Mouse (Mus musculus): ENCODE measurements around the gene Mdh1. TPM values are rescaled to one million over a fixed set of nuclear protein-coding genes. Genes with fewer than 3 reads are reported as not detected.
"Not testable (repeated sequence)": the region's sequence is repeated elsewhere in the genome, so short reads cannot be mapped to it uniquely, and the experiment has no call there.

Gene Mdh1
- total RNA-seq, 2 experiments from 2014 or later: 559 to 653 TPM

DNA sequence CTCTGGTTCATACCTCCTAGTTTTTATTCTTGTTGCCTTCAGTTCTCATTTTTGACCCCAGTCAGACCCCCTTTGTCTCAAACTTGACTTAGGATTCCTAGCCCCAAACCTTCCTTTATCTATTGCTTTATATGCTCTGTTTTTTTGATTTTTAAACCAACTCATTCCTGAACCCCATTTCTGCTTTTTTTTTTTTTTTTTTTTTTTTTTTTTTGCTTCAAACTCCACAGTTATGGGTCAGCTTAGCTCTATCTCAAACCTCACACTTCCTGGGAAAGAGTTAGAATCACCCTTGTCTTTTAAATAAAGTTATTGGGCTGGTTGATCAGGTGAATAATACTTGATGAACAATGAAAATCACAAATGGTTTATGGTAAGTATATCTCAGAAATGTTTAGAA, 24.6 kb downstream of the Mdh1 start:
- intact Hi-C loops (cut with DNase I): no loop called here
- no peak for DNase-seq

DNA sequence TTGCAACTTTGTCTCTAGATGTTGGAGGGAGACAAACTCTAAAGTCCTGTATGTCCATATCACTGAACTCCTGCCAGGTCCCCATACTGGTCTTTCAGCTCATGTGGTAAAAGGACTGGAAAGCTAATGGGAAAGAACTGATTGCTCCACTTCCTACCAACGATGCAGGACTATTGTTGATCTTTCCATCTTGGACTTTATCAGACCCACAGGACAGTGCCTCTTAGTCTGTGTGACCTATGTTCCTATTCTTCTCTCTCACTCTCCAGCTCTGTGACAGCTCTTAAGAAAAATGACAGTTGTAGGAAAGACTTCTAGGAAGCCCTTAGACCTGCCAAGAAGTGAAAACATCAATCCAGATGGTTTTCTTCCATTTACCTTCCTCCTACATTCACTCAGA, 25.5 kb downstream of the Mdh1 start:
- intact Hi-C loops (cut with DNase I): no loop called here
- no peak for DNase-seq

DNA sequence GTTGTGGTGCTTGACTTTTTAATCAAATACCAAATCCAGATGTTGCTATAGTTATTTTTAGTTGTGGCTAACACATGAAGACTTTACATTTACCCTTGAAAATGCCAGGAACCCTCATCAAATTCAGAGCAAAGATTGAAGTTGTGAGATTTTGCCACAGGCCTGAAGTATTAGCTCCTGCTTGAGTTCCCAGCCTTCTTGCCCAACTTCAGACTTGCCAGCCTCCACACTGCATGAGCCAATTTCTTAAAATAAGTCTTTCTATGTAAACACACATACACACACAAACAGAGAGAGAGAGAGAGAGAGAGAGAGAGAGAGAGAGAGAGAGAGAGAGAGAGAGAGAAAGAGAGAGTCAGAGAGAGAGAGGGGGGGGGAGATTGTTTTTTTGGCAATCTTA, 26.2 kb downstream of the Mdh1 start:
- no peak for DNase-seq
- intact Hi-C loops (cut with DNase I): no loop called here

DNA sequence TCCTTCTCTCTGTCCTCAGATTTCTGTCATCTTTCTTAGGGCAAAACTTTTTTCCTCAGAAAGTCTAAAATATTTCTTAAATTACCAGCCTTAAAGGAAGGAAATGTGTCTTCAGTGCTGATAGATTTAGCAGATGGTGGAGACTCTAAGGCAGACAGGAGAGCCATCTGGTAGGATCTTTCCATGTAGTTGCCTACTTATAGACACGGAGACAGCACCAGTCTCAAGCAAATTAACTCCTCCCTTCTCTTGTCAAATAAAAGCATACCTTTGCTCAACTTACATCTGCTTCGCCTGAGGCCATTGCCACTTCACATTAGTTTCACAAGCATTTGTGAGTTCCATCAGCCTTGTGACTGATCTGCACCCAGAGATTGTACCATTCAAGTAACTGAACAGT, 27.1 kb downstream of the Mdh1 start:
- intact Hi-C loops (cut with DNase I): no loop called here
- DNase-seq: no peak

DNA sequence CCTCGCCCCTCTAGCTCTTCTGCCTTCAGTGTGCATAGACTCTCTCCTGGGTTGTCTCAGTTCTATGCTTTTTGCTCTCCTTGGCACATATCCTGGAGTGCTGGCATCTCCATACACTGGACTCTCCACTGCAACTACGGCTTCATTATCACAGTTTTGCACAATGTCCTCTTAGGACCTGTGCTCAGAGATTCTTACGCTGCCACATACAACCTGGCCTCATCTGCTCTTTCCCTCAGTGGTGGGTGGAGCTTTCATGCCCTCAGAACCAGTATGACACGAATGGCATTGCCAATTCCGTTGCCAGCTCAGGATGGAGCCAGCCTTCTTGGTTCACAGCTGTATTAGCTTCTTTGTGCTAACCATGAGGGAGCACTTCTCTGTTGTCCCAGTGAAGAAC, 29.4 kb downstream of the Mdh1 start:
- intact Hi-C loops (cut with DNase I): no loop called here
- DNase-seq: no peak

DNA sequence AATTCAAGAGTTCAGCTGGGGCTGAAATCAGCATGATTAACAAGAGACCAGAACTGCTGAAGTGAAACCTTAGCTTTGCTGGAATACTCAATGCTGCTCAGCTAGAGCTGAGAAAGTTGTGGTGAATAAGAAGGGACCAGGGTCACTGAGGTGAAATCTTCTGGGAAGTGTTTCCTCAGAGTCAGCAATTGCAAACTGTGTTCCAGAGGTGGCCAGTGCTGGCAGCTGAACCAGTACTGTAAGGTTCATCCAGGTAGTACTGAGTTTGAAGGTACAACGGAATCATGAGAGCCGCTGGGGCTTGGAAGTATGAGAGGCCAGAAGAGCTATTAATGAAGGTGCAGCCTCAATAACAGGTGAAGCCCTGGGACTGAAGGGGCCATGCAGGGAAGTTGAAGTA, 31.5 kb downstream of the Mdh1 start:
- intact Hi-C loops (cut with DNase I): no loop called here
- no peak for DNase-seq

DNA sequence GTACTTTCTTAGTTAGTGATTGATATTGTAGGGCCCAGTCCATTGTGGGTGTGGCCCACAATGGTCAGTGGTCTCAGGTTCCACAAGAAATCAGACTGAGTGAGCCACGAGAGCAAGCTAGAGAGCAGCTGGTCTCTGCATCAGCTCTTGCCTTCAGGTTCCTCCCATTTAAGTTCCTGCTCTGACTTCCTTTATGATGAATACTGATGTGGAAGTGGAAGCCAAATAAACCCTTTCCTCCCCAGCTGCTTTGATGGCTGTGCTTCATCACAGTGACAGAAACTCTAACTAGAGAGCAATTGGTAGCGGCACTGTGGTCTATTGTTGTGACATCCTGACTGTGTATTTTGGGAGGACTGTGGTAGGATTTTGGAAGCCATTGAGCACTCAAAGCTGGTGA, 32.1 kb downstream of the Mdh1 start:
- DNase-seq: no peak
- intact Hi-C loops (cut with DNase I): no loop called here

DNA sequence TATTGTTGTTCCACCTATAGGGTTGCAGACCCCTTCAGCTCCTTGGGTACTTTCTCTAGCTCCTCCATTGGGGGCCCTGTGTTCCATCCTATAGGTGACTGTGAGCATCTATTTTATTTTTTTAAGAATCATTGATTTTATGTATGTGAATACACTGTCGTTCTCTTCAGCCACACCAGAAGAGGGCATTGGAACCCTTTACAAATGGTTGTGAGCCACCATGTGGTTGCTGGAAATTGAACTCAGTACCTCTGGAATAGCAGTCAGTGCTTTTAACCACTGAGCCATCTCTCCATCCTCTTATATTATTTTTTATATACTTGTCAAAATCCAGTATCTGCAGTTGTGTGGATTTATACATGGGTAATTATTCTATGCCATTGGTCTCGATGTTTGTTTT, 41.3 kb downstream of the Mdh1 start:
- DNase-seq; intact Hi-C loops (cut with DNase I): not testable (repeated sequence)

DNA sequence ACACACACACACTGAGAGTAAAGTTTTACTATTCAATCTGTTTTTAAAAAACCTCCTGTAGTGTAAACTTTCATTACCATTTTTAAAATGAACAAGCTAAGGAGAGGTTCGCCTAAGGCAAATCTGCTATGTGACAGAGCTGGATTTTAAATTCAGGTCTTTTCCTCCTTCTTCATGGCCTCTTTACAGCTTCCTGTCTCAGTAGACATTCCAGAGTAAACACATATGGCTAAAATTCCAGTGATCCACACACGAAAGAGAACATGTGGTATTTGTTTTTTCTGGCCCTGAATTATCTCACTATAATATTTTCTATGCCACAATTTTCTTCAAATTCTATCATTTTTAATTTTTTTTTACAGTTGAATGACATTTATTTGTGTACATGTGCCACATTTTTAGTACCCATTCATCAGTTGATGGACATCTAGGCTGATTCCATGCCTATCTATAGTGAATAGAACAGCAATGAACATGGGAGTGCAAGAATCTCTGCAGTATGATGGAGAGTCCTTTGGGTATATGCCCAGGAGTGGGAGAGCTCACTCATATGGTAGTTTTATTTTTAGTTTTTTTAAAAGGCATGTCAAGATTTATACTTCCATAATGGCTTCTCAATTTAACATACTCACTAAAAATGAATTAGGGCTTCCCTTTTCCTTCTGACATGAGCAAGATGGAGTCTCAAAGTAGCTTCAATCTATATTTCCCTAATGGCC, 43.3 kb downstream of the Mdh1 start:
- intact Hi-C loops (cut with DNase I): no loop called here
- DNase-seq: no peak

DNA sequence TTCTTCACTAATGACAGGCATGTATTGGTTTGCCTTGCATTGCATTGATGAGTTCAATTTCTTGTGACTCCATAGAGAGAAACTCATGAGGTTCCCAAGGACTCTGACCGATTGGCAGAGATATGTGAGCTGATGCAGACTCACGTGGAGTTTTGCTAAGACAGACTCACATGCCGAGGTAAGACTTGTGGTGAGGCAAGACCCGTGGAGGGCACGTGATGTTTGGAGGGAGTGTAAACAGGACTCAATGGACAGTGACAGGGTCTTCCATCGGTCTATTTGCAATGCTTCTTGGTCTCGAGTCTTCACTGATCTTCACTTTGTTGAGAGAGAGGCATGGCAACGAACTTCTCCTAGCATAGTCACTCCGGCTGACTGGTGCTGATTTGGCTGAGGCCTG, 54.4 kb downstream of the Mdh1 start:
- intact Hi-C loops (cut with DNase I): no loop called here
- no peak for DNase-seq

DNA sequence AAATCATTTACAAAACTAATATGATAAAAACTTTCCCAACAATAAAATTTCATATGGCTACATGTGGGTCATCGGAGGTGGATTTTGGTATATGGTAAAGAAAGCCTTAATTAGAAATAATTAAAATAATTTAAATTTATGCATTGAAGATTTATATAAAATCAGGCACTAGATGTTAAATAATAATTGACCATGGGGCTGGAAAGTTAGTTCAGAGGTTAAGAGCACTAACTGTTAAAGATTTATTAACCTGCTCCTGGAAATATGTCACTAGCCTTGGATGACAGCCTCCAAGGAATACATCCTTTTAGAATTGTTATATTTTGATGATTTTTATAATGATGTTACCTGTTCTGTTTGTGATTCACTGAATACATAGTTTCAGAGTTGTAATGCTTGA, 55.8 kb downstream of the Mdh1 start:
- DNase-seq; intact Hi-C loops (cut with DNase I): not testable (repeated sequence)

DNA sequence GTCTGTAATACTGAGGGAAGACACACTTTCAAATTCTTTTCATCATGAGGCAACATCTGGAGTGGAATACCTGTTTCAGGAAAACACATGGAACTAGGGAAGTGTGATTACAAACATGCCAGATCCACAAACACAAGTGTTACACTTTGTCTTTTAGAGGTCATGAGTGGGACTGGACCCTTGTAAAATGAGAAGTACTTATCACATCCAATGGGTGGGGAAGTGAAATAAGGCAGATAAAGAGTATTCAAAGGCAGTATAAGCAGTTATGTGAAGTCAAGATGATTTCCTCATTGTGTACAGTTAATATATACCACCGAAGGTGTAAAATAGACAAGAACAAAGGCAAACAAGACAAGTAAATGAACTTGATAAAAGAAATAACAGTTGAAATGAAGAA, 61.6 kb downstream of the Mdh1 start:
- intact Hi-C loops (cut with DNase I): not testable (repeated sequence)

DNA sequence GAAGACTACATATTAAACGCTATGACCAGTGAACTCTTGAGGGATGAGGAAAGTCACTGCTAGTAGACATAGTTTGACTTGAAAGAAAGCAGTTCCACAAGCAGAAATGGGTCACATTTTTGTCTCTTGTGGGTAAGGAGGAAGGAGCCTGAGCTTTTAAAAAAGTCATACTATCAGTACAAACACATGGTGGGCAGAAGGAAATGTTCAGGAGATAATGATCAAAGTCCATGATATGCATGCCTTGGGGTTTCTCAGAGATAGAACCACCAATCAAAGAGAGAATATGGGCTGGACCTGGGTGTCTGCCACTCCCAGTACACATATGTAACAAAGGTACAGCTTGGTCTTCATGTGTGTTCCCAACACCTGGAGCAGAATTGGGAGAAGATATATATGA, 63.5 kb downstream of the Mdh1 start:
- DNase-seq; intact Hi-C loops (cut with DNase I): not testable (repeated sequence)

More for the DNA sequence above, 61.6 kb downstream of the Mdh1 start:
- DNase-seq: not testable (repeated sequence)

DNA sequence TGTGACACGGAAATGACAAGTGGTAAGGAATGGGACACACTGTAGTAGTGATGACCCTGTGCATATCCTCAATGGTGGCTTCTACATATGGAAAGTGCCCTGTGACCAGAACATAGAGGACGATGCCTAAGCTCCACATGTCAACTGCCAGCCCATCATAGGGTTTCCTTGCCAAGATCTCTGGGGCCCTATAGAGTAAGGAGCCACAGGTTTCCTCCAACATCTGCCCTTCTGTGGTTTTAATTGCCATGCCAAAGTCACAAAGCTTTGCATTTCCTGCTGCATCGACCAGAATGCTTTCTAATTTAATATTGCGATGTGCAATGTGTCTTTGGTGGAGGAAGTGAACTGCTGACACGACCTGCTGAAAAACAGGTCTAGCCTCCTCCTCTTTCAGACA, 65.1 kb downstream of the Mdh1 start:
- DNase-seq; intact Hi-C loops (cut with DNase I): not testable (repeated sequence)

Small RNAs within 50 kb of the gene (microRNA-seq; reads per million reads assigned to microRNA genes)
- gene Gm22990: 0 reads per million in 2 experiments

Other genes starting within 250 kb of the Mdh1 start
- gene Ugp2, start 201.2 kb downstream of the Mdh1 start, total RNA-seq (2021): 100 to 1,000 TPM; 381 to 442 TPM
- 1 to 10 TPM; 1.3 to 3.5 TPM for gene Wdpcp, start 132 bp downstream of the Mdh1 start, total RNA-seq (2021)

Data from gastrocnemius, postnatal 36 days (tissue).